Mouse (Mus musculus): ENCODE results near the gene Slit3.

The Slit3 gene

DNA sequence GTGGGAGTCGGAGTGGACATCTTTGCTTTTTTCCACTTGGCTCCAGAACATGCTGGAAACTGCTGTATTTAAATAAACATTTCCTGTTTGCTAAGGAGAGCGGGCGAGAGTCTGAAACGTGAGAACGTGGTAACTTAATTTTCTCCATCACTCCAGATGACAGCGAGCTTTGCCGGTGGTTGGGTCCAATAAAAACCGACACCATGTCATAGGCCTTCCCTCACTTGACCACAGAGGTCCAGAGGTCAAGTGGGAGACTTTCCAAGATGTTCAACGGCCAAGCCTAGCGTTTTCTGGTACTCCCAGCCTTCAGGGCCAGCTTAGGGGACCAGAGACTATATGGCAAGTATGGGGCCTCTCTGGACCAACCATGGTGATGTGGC is 4.1 kb downstream of the Slit3 start:
- DNase-seq: no peak

DNA sequence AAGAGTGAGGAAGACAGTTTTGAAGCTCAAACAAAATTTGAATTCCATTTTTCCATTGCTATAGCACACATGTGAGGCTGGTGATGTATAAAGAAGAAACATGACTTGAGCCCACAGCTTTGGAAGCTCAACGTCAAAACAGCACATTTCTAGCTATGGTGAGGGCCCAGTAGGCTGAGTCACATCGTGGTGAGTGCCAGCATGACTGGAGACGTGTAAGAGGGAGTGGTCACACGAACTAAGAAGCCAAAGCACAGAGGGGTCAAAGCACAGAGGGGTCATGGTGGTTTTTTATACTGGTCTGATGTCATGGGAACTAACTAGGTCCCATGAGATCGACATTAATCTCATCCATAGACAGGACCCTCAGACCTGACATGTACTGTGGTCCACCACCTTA is 10.7 kb downstream of the Slit3 start:
- DNase-seq: no peak

DNA sequence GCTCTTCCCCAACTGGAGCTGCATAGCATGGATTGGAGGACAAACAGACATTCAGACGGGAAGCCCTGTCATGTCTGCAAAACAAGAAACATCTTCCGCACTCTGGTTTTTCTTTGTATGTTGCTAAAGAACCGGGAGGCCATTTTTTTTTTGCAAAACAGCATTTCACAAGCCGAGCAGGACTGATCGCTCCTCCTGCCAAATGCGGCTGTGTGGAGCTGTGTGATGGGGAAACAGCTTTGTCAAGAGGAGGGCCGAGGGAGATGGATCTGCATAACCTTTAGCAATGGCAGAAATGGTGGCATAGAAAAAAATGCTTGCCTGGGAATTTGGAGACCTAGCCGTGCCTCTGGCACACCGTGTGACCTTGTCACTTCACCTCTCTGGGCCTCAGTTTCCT is 15.6 kb downstream of the Slit3 start:
- DNase-seq: no peak

DNA sequence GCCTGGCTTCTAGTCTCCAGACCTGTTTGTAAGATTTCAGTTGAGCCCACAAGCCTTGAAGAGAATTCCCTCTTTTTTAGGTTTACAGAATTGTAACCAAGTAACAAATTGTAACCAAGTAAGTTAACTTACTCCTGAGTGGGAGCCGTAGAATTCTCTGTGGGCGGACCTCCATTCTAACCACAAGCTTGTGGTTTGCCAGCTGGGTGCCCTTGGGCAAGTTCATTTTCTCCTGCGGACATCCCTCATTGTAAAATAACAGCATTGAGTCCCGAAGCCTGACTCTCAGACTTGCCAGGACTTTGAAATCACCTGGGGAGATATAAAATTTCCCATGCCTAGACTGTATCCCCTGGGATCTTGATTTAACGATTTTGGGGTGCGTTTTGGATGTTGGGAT is 19.1 kb downstream of the Slit3 start:
- no peak for DNase-seq

- DNase-seq: no peak
Observed at GRCm38 (mm10) chr11:35142202-35142601, 21.2 kb downstream of the Slit3 start.

GRCm38 (mm10) chr11:35142698-35143360 is 21.8 kb downstream of the Slit3 start:
- peak; percentile 72 to 82 for DNase-seq

- no peak for DNase-seq
Observed at GRCm38 (mm10) chr11:35147818-35148445, 26.9 kb downstream of the Slit3 start.

DNA sequence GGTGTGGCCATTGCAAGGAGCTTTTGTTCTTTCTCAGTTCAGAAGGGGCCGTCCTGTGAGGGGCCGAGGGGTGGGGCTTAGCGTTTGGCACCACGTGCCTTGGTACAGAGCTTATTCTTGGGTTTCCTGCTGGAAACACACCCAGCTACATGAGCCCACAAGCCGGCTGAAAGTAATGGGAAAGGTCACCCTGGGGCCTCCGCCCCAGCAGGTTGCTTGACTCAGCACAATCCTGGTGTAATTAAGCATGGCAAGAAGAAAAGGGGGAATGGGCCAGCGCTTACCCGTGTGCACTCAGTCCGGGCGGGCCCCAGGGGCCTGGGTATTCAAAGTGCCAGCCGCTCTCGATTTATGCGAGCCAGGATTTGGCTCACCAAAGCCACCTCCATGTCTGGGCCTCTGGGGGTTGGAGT is 30.5 kb downstream of the Slit3 start:
- DNase-seq: no peak

- DNase-seq: no peak
Observed at GRCm38 (mm10) chr11:35152875-35153274, 31.9 kb downstream of the Slit3 start.

- DNase-seq: no peak
Observed at GRCm38 (mm10) chr11:35154449-35154848, 33.4 kb downstream of the Slit3 start.

- peak; percentile 45 to 73 for DNase-seq
Observed at GRCm38 (mm10) chr11:35155281-35155680, 34.3 kb downstream of the Slit3 start.

DNA sequence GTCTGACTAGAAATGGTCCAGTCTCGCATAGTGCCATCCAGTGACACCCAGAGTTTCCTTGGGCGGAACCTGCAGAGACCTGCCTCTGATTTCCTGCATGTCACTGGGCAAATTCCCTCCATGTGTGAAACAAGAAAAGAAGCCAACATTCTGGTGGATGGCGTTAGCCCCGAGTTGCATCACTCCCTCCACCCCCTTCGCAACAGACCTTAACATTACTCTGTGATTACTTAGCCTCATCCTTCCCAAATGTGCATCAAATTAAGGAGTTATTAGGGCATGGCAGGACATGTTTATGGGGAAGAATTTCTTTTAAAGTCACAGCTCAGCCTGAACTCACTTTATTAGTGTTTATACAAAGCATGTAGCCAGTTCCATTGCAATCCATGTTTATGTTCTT is 35.7 kb downstream of the Slit3 start:
- DNase-seq: no peak

- DNase-seq: peak; percentile 35 to 61
Observed at GRCm38 (mm10) chr11:35160682-35161211, 39.7 kb downstream of the Slit3 start.

- DNase-seq: no peak
Observed at GRCm38 (mm10) chr11:35163396-35163795, 42.4 kb downstream of the Slit3 start.

- no peak for DNase-seq
Observed at GRCm38 (mm10) chr11:35167176-35167575, 46.2 kb downstream of the Slit3 start.

DNA sequence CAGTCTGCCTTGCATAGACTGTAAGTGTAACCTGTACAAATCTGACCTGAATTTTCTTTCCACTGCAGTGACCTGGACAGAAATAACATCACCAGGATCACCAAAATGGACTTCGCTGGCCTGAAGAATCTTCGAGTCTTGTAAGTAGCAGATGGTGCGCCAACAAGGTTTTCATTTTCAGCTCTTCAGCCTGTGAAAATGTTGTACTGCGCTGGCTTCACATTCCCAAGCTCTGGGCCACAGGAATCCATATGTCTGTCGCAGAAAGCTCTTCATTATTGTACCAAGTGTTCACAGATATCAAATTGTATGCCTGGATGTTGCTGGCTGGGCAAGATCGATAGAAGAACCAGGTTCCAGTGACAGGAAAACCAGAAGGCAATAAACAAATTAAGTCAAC is 50.5 kb downstream of the Slit3 start:
- no peak for DNase-seq

GRCm38 (mm10) chr11:35177564-35177963 is 56.5 kb downstream of the Slit3 start:
- no peak for DNase-seq

GRCm38 (mm10) chr11:35178144-35178817 is 57.3 kb downstream of the Slit3 start:
- no peak for DNase-seq

DNA sequence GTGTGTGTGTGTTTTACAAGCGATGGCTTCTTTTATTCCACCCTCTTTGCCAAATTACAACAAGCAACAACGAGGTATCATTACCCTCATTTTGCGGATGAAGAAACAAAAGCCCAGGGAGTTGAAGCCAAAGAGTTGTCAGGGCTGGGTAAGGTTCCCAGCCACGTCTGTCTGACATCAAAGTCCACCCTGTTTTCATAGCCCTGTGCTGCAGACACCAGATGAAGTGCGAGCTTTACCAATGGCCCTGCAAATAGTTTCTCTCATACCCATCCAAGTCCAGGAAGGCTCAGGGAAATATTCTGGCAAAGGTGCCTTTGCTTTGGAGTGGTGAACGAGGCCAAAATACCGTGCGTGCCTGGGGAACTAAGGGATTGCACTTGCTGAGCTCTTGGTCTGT is 58.3 kb downstream of the Slit3 start:
- DNase-seq: no peak

DNA sequence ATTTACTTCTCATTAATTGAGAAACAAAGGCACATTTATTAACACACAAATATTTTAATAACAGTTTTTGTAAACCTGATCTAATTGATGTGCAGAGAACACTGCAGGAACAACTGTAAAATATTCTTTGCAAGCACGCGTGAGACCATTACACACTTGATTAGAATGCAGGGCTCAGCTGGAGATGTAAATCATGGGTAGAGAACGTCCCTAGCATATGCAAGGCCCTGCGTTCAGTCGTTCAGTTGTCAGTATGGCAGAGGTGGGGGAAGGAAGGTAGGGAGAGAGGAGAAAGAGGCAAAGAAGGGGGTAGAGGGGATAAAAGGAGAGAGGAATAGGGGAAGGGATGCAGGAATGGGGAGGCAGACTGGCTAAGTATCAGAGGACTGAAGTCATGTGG is 61.9 kb downstream of the Slit3 start:
- no peak for DNase-seq

DNA sequence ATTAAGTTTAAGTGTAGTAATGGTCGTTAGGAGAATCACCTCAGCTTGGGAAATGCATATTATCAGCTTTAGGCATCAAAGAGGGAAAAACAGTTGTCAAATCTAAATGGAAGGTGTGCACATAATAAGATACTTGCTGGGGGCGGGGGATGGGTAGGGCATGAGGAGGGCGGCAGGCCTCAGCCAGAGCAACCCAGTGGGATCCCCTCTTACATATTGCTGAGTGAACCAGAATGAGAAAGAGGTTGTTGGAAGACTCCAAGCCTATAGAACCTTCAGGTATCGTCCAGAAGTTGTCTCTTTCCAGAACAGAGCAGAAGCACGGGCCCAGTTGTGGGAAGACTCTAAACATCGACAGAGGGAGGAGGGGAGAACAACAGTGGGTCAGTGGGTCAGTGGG is 73.8 kb downstream of the Slit3 start:
- DNase-seq: no peak

DNA sequence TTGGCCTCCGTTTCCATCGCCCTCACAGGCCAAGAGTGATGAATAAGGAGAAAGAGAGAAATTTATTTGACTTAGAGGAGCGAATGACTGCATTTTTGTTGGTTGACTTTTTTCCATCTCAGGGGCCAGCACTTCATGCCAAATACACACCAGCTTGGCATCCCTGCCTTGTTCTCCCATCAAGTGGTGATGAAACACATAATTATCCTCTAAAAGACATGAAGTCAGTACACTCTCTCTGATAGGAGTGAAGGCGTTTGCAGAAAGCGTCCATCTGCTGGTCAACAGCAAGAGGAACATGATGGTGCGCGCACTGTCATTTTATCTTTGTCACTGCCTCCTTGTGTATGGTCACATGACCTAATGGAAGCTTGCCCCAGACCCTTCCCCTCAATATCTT is 75.8 kb downstream of the Slit3 start:
- peak; percentile 29 to 48 for DNase-seq

GRCm38 (mm10) chr11:35198537-35199088 is 77.6 kb downstream of the Slit3 start:
- no peak for DNase-seq

DNA sequence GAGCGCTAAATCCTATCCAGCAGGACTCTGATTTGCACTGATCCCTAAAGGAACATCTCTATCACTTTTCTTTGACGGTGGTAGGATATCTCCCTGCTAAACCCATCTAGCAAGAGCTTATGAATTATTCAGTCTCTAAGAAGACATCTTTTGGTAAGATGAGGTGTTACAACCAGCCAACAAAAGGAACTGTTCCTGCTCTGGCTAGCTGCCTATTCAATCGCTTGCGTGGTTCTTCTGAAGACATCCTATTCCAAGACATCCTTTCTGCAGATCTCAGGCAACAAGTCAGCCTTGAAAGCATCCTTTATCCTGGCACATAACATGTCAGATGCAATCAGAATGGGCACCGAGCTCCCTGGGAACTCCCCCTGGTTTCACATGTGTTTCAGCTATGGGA is 81.3 kb downstream of the Slit3 start:
- DNase-seq: no peak
